Mouse (Mus musculus) adrenal gland, adult 18-20 months (tissue): ENCODE results near the gene Rhbdd3. TPM values are rescaled to one million over a fixed set of nuclear protein-coding genes. Genes with fewer than 3 reads are reported as not detected.
"Not testable (repeated sequence)": the region's sequence is repeated elsewhere in the genome, so short reads cannot be mapped to it uniquely, and the experiment has no call there.

Experiments
- DNase-seq, 2 experiments: peaks; one replicate each; pipeline ENCODE4 v3.0.0; 2021 to 2022; ENCODE audit warnings: low spot score in 2 of 2
- total RNA-seq, 2 experiments: library from RNA; stranded (reverse); gene quantifications; 1 replicate in 1 of 2; 2 replicates in 1 of 2; pipeline ENCODE4 v1.2.3; 2021

Gene Rhbdd3
- total RNA-seq, 2 experiments from 2014 or later = 16.3 to 19.5 TPM

GRCm38 (mm10) chr11:5064282-5065055 is 34.3 kb upstream of the Rhbdd3 start:
- no peak for DNase-seq

GRCm38 (mm10) chr11:5065056-5065821 is 33.5 kb upstream of the Rhbdd3 start, which contains the start of gene Gas2l1:
Gas2l1 (minus strand) TSS chr11:5065327.
- peak; percentile 92 to 93 for DNase-seq

GRCm38 (mm10) chr11:5067063-5067462 is 31.7 kb upstream of the Rhbdd3 start:
- DNase-seq = no peak

DNA sequence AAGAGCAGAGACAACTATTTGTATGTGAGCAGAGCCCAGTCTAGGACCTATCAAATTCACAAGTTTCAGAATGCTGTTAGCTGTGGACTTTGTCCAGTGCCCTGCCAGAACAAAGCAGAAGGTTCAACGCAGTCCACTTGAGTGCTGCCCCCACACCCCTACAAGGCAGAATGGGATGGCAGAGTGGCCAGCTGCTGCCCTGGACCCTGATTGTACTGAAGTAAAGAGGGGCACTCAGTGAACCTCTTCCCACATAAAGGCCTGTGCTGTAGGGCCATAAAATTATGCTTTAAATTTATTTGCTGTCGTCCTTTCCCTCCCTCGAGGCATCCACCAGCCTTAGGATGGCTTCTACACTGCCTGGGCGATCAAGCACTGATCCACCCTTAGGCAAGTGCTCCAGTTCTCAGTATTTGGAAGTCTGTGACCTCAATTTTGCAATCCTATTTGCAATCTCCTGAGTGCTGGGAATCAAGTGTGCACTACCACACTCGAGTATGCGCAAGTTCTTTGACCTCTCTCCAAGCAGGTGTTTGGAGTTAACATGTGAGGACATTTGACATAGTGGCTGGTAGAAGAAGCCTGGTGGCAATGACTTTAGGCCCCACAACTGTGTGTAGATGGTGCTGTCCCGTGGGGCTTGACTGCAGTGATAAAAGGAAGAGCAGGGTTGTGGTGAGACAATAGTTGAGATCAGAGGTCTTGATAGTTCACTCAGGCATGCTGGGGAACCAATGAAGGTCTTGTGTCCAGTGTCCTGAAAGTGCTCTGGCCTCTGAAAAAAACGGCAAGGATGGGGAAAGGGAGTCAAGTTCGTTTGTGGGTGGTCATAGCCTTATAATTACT is 30.4 kb upstream of the Rhbdd3 start:
- DNase-seq = no peak

GRCm38 (mm10) chr11:5074882-5075281 is 23.8 kb upstream of the Rhbdd3 start:
- DNase-seq = no peak

DNA sequence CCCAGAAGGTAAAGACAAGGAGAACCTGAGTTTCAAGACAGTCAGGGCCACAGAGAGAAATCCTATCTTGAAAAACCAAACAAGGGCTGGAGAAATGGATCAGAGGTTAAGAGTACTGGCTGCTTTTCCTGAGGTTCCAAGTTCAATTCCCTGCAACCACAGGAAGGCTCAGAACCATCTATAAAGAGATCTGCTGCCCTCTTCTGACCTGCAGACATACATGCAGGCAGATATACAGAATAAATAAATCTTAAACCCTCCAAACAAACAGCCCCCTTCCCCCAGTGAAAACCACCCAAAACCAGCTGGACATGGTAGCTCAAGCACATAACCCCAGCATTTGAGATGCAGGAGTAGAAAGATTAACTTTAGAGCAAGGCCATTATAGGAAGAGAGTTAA is 23.0 kb upstream of the Rhbdd3 start:
- no peak for DNase-seq

GRCm38 (mm10) chr11:5076843-5077242 is 21.9 kb upstream of the Rhbdd3 start:
- DNase-seq = not testable (repeated sequence)

- no peak for DNase-seq
These were observed 9.6 kb upstream of the Rhbdd3 start for GRCm38 (mm10) chr11:5089147-5089546.

- no peak for DNase-seq
These were observed 7.0 kb upstream of the Rhbdd3 start for GRCm38 (mm10) chr11:5091706-5092105.

- DNase-seq = no peak
These were observed 2.8 kb upstream of the Rhbdd3 start for GRCm38 (mm10) chr11:5095877-5096276.

GRCm38 (mm10) chr11:5096480-5097020 is 2.2 kb upstream of the Rhbdd3 start:
- no peak for DNase-seq

DNA sequence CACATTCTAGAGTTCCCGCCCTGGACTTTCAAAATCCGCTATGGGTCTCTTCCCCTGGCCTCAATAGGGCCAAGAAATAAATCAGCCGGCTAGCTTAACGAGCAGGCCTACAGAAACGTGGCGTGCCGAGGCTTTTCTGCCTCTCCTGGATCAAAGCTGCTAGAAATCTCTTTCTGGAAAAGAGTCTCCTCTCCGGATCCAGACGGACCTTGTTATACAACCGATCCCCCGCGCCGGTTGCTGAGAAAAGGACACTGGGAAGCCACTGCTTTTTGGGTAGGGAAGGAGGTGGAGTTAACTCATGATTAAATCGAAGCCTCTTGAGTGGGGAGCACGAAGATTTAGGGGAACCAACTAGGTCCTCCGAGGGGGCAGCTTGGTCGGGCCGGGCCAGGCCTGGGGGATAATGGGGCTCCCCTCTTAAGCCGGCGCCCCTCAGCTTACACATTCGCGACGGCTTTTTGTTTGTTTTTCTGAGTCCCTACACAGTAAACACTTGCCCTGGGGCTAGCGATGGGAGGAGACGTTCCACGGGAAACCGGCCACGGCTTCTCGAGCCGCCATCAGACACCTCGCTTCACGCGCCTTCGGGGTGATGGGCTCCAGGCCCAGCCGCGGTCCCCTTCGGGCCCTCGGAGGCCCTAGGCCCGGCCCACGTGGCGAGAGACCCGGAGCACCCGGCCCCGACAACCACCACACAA is 541 bp upstream of the Rhbdd3 start:
- DNase-seq = peak; percentile 38 to 46

GRCm38 (mm10) chr11:5099576-5100183 is 954 bp downstream of the Rhbdd3 start:
- peak; percentile 75 to 79 for DNase-seq

GRCm38 (mm10) chr11:5100283-5100682 is 1.6 kb downstream of the Rhbdd3 start:
- DNase-seq = no peak

GRCm38 (mm10) chr11:5100801-5101200 is 2.1 kb downstream of the Rhbdd3 start:
- DNase-seq = no peak

DNA sequence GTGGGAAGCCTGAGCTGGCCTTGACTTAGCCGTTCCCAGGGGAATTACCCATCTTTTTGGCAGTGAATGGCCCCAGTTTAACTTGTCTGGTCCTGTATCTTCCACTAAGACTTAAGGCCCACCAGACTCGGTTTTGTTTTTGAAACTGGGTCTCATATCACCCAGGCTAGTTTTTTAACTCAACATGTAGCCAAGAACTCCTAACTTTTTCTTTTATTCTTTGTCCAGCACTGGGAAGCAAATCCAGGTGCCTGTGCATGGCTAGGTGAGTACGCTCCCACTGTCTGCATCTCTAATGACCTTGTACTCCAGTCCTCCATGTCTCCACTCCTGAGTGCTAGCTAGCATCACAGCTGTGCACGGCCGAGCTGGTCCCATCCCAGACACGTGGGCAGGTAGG is 2.9 kb downstream of the Rhbdd3 start:
- DNase-seq = no peak

- no peak for DNase-seq
These were observed 3.7 kb downstream of the Rhbdd3 start for GRCm38 (mm10) chr11:5102384-5102783.

DNA sequence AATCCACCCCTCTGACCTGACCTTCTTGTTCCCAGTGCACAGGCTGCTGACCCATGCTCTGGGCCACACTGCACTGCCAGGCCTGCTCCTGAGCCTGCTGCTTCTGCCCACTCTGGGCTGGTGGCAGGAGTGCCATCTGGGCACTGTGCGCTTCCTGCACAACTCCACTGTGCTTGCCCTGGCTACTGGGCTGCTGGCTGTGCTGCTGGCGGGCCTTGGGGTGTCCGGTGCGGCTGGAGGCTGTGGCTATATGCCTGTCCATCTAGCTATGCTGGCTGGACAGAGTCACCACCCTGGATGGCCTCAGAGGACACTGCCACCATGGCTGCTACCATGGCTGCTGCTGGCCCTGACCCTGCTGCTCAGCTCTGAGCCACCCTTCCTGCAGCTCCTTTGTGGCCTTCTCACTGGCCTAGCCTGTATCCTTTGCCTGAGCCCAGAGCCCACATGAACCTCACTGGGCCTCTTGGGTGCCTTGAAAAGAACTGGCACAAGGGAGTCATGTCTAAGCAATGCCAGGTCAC is 5.3 kb downstream of the Rhbdd3 start:
- no peak for DNase-seq

DNA sequence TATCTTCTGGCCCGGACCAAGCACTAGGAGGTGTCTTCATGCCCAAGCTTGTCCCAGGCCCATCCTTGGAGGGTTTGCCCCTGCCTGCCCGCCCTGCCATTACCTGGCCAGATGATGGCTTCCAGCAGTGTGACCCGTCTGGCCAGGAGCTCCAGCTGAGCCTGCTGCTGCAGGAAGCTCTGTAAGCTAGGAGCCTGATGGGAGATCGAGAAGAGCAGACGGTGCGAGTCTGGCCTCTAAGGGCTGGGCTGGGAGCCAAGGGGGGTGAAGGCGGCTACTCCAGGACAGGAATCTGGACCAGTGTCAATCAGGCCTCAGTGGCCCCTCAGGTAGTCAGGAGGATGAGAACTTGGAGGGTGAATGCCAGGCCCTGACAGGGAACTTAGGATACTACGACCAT is 10.7 kb downstream of the Rhbdd3 start:
- DNase-seq = no peak

DNA sequence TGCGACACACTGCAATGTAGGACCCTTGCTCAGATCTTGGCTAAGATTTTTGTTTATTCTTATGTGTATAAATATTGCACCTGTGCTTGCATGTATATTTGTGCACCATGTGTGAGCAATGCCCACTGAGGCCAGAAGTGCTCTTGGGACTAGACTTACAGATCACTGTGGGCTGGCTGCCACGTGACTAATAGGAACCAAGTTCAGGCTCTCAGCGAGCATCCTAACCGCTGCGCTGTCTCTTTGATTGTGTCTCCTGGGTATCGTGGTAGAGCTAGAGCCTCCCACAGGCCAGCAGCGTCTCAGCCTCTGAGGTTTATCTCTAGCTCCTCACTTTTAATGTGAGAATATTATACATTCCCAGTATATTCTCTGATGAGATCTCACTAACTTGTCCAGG is 14.9 kb downstream of the Rhbdd3 start:
- no peak for DNase-seq
